Mouse (Mus musculus): Measurements from ENCODE around the gene Sik3. TPM values are rescaled to one million over a fixed set of nuclear protein-coding genes. Genes with fewer than 3 reads are reported as not detected.
A peak's percentile ranks its signal among the peaks of the same experiment; 100 is the strongest.

Gene Sik3
- 21.1 and 25.1 TPM in 2 replicates for total RNA-seq (2017)

GRCm38 (mm10) chr9:46012091-46013008 lies at the start of gene Sik3, which contains the start of gene Pafah1b2:
TSS of gene Sik3 (plus strand) at chr9:46012820.
TSS of gene Pafah1b2 (minus strand) at chr9:46012690.
- peak; percentile 51 for ATAC-seq (replicated peaks; ENCODE audit: low read depth, poor library complexity, severe bottlenecking)

GRCm38 (mm10) chr9:45963577-45963976 lies 49.0 kb upstream of the Sik3 start:
- ATAC-seq (replicated peaks; ENCODE audit: low read depth, poor library complexity, severe bottlenecking) = no peak

- ATAC-seq (replicated peaks; ENCODE audit: low read depth, poor library complexity, severe bottlenecking) = no peak
These were observed 35.7 kb upstream of the Sik3 start for GRCm38 (mm10) chr9:45976884-45977283.

GRCm38 (mm10) chr9:45979778-45980177 lies 32.8 kb upstream of the Sik3 start:
- ATAC-seq (replicated peaks; ENCODE audit: low read depth, poor library complexity, severe bottlenecking) = no peak

GRCm38 (mm10) chr9:45980611-45981010 lies 32.0 kb upstream of the Sik3 start:
- ATAC-seq (replicated peaks; ENCODE audit: low read depth, poor library complexity, severe bottlenecking) = no peak

GRCm38 (mm10) chr9:45981331-45981730 lies 31.3 kb upstream of the Sik3 start:
- ATAC-seq (replicated peaks; ENCODE audit: low read depth, poor library complexity, severe bottlenecking) = no peak

- ATAC-seq (replicated peaks; ENCODE audit: low read depth, poor library complexity, severe bottlenecking) = peak; percentile 38; the same call in 1 of the 2 replicates
These were observed 28.8 kb upstream of the Sik3 start for GRCm38 (mm10) chr9:45983676-45984408.

- ATAC-seq (replicated peaks; ENCODE audit: low read depth, poor library complexity, severe bottlenecking) = peak; percentile 85
These were observed 28.0 kb upstream of the Sik3 start for GRCm38 (mm10) chr9:45984409-45985228.

- no peak; the same call in 1 of the 2 replicates for ATAC-seq (replicated peaks; ENCODE audit: low read depth, poor library complexity, severe bottlenecking)
These were observed 27.4 kb upstream of the Sik3 start for GRCm38 (mm10) chr9:45985229-45985567.

GRCm38 (mm10) chr9:45999009-45999408 lies 13.6 kb upstream of the Sik3 start:
- no peak for ATAC-seq (replicated peaks; ENCODE audit: low read depth, poor library complexity, severe bottlenecking)

- 0 out of 2 replicates have a peak, but pooled peaks have one; percentile 54 for ATAC-seq (replicated peaks; ENCODE audit: low read depth, poor library complexity, severe bottlenecking)
These were observed 8.9 kb upstream of the Sik3 start for GRCm38 (mm10) chr9:46003729-46004128.

- no peak for ATAC-seq (replicated peaks; ENCODE audit: low read depth, poor library complexity, severe bottlenecking)
These were observed 8.1 kb upstream of the Sik3 start for GRCm38 (mm10) chr9:46004529-46004928.

GRCm38 (mm10) chr9:46006224-46006623 lies 6.4 kb upstream of the Sik3 start:
- ATAC-seq (replicated peaks; ENCODE audit: low read depth, poor library complexity, severe bottlenecking) = peak; percentile 34; the same call in 1 of the 2 replicates

GRCm38 (mm10) chr9:46008931-46009668 lies 3.5 kb upstream of the Sik3 start:
- no peak for ATAC-seq (replicated peaks; ENCODE audit: low read depth, poor library complexity, severe bottlenecking)

- peak; percentile 57 for ATAC-seq (replicated peaks; ENCODE audit: low read depth, poor library complexity, severe bottlenecking)
These were observed 3.0 kb upstream of the Sik3 start for GRCm38 (mm10) chr9:46009669-46009983.

- ATAC-seq (replicated peaks; ENCODE audit: low read depth, poor library complexity, severe bottlenecking) = peak; percentile 4; the same call in 1 of the 2 replicates
These were observed 1.3 kb upstream of the Sik3 start for GRCm38 (mm10) chr9:46011094-46011970.

- ATAC-seq (replicated peaks; ENCODE audit: low read depth, poor library complexity, severe bottlenecking) = no peak
These were observed 478 bp downstream of the Sik3 start for GRCm38 (mm10) chr9:46013009-46013586.

- no peak for ATAC-seq (replicated peaks; ENCODE audit: low read depth, poor library complexity, severe bottlenecking)
These were observed 996 bp downstream of the Sik3 start for GRCm38 (mm10) chr9:46013616-46014015.
